Mouse (Mus musculus) ovary, adult 2 months (tissue): Measurements from ENCODE around the gene Mlip. TPM values are rescaled to one million over a fixed set of nuclear protein-coding genes. Genes with fewer than 3 reads are reported as not detected.

Experiments
- polyA plus RNA-seq: library from polyadenylated mRNA; depleted of rRNA; stranded (reverse); fragments of >200 nt; gene quantifications from 2 replicates; pipeline ENCODE4 v1.2.3, GENCODE M21; 2012; rRNA removed

The Mlip gene
- polyA plus RNA-seq = 1.6 and 1.9 TPM in 2 replicates

GRCm38 (mm10) chr9:77352432-77353175 is at the start of gene Mlip:
Mlip (minus strand) TSS chr9:77352969.

Other genes with a start within 250 kb of the Mlip start
- gene Lrrc1, start 191.9 kb upstream of the Mlip start, polyA plus RNA-seq = 73.0 and 82.9 TPM in 2 replicates